Comparison of ENCODE assay signal across 27 mouse cellular contexts in the genomic region with DNA sequence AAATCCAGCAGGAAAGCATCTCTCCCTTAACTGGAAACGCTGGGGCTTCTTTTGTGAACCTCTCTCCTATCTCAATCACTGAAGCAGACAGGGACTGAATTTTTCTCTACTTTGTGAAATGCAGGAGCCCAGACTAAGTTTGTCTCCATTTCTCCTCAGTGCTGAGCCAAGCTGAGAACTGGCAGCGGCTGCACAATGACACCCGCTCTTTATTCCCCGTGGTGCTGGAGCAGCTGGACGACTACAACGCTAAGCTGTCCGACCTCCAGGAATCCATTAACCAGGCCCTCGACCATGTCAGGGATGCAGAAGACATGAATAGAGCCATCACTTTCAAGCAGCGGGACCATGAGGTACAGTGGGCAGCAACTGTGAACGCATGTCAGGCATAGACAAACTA.
A peak's percentile ranks its signal among the peaks of the same experiment; 100 is the strongest.
DNase-seq lines count a peak whose midpoint lies in the region; TF ChIP-seq lines count a peak whose summit lies in the region.
"Had no signal": no experiment of that assay in that cellular context is flagged by ENCODE, and none has a peak within 500 bp of the region (broad histone marks: within the 10 kb centered on the region; RNA-seq: fewer than 3 reads in every experiment).

No protein-coding gene starts in this region.

- H3K27ac ChIP-seq in gastrocnemius, adult 2 months: no peak overlapping the region
- H3K27ac ChIP-seq: embryonic facial prominence, embryonic 15.5 days; forebrain, embryonic 12.5 days; heart, embryonic 15.5 days; hindbrain, embryonic 10.5 days; hindbrain, embryonic 15.5 days; limb, embryonic 13.5 days; midbrain, embryonic 13.5 days; neural tube, embryonic 13.5 days had no signal

- intact Hi-C loops in gastrocnemius, adult 2 months (cut with DNase I): no loop called here
- intact Hi-C loops in gastrocnemius, postnatal 14 days (cut with DNase I; ENCODE audit: low total_unique reads): no loop called here
- intact Hi-C loops in left cerebral cortex, postnatal 4 days (cut with DNase I): no loop called here
- intact Hi-C loops in left cerebral cortex, postnatal 36 days (cut with DNase I): no loop called here
- intact Hi-C loops in heart, postnatal 14 days (cut with DNase I): no loop called here

- no peak for TF ChIP-seq CTCF in gastrocnemius, adult 2 months (IDR thresholded peaks at IDR 0.05)
- no peak for TF ChIP-seq CTCF in brain, embryonic 14.5 days (IDR thresholded peaks at IDR 0.05; ENCODE audit: borderline replicate concordance, extremely low read depth, insufficient read depth, insufficient read length)

- no peak for TF ChIP-seq POLR2A in brain, embryonic 14.5 days (IDR thresholded peaks at IDR 0.05; ENCODE audit: borderline replicate concordance, extremely low read depth, insufficient read depth, insufficient read length, poor library complexity, severe bottlenecking)

- no peak overlapping the region for H3K4me3 ChIP-seq in gastrocnemius, adult 2 months
- H3K4me3 ChIP-seq: embryonic facial prominence, embryonic 15.5 days; forebrain, embryonic 12.5 days; heart, embryonic 15.5 days; hindbrain, embryonic 10.5 days; hindbrain, embryonic 15.5 days; limb, embryonic 13.5 days; midbrain, embryonic 13.5 days; myocyte; neural tube, embryonic 13.5 days had no signal

- peak; percentile 49 for DNase-seq in gastrocnemius, adult 2 months
- no peak for DNase-seq in gastrocnemius, postnatal 14 days
- DNase-seq in left cerebral cortex, postnatal 4 days: peak; percentile 23
- DNase-seq in left cerebral cortex, postnatal 36 days (ENCODE audit: low spot score in 2 of 2): no peak
- peak; percentile 31 for DNase-seq in brain, embryonic 14.5 days (ENCODE audit: low read depth)
- peak; percentile 32 to 35 for DNase-seq in heart, postnatal 14 days
- DNase-seq in neural tube, embryonic 10.5 days (ENCODE audit: extremely low spot score, low spot score): no peak
- no peak for DNase-seq in thymus, postnatal 25 days
- DNase-seq: adrenal gland, postnatal 10 days; cerebellum, adult 11-12 months; cerebellum, adult 9-11 months; forebrain, postnatal 0 days; kidney, adult 11 months; kidney, postnatal 14 days; layer of hippocampus, adult 9-11 months; lung, postnatal 36 days; right cerebral cortex, postnatal 14 days; thymus, postnatal 14 days had no signal

Comparison
In these comparisons a context has a peak if more than half of its experiments do, and no peak if none do; other contexts are left out.
1. DNase-seq: peak in gastrocnemius, adult 2 months (single experiment), left cerebral cortex, postnatal 4 days (single experiment), brain, embryonic 14.5 days (single experiment) and heart, postnatal 14 days (2 of 2); none in gastrocnemius, postnatal 14 days (single experiment), left cerebral cortex, postnatal 36 days (0 of 2), neural tube, embryonic 10.5 days (single experiment) and thymus, postnatal 25 days (single experiment).